Mouse (Mus musculus): ENCODE measurements around the gene Ppp2r5a.

DNA sequence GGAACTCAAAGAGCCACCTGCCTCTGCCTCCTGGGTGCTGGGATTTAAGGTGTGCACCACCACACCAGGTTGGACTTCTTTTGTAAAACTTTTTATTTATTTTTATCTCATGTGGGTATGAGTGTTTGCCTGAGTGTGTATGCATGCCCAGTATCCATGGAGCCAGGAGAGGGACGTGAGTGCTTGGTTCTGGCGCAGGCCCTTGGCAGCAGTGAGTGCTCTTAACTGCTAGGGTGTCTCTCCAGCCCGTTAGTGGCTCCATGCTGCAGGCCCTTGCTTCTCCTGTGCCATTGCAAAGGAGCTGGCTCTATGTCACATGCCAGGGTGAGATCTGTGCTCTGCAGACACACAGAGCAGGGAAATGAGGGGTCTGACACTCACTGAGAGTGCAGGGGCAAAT lies 99.3 kb downstream of the Ppp2r5a start:
- no peak for TF ChIP-seq HCFC1 (IDR thresholded peaks at IDR 0.05; ENCODE audit: low read depth, low read length)
- no peak for TF ChIP-seq SIN3A (IDR thresholded peaks at IDR 0.05; ENCODE audit: low read length)
- TF ChIP-seq CTCF (conservative IDR thresholded peaks at IDR 0.05 in 1 of 2, IDR thresholded peaks at IDR 0.05 in 1 of 2; ENCODE audit: low read depth in 2 of 2, low read length in 2 of 2), result no peak
- TF ChIP-seq ZMIZ1 (IDR thresholded peaks at IDR 0.05; ENCODE audit: low read depth, low read length), result peak; percentile 9; the same call in 1 of the 2 replicates
- TF ChIP-seq SMC3 (IDR thresholded peaks at IDR 0.05; ENCODE audit: low read depth, low read length), result no peak
- TF ChIP-seq ZNF384 (IDR thresholded peaks at IDR 0.05; ENCODE audit: low read depth, low read length), result no peak
- TF ChIP-seq POLR2A (IDR thresholded peaks at IDR 0.05; ENCODE audit: low read depth, low read length), result no peak
- no peak for TF ChIP-seq USF2 (conservative IDR thresholded peaks at IDR 0.05; ENCODE audit: low read depth, low read length)
- no peak for TF ChIP-seq CHD1 (IDR thresholded peaks at IDR 0.05; ENCODE audit: low read depth, low read length)
- TF ChIP-seq USF1 (IDR thresholded peaks at IDR 0.05; ENCODE audit: low read depth, low read length), result no peak
- no peak for TF ChIP-seq NRF1 (IDR thresholded peaks at IDR 0.05; ENCODE audit: low read depth, low read length)
- TF ChIP-seq MAX (IDR thresholded peaks at IDR 0.05; ENCODE audit: low read length), result no peak
- no peak for TF ChIP-seq ZKSCAN1 (IDR thresholded peaks at IDR 0.05; ENCODE audit: borderline replicate concordance, low read depth, low read length)

Data from CH12.LX (cell line).